Mouse (Mus musculus) colon, adult 2 months (tissue): ENCODE data around the gene Actl9. TPM values are rescaled to one million over a fixed set of nuclear protein-coding genes. Genes with fewer than 3 reads are reported as not detected.

Source experiments
- polyA plus RNA-seq: library from polyadenylated mRNA; depleted of rRNA; stranded (reverse); fragments of >200 nt; gene quantifications from 2 replicates; pipeline ENCODE4 v1.2.3, GENCODE M21; 2012; rRNA removed

Actl9 gene
- 0.08 and 0.31 TPM in 2 replicates for polyA plus RNA-seq

GRCm38 (mm10) chr17:33432019-33432946 is at the start of gene Actl9:
Gene Actl9 (plus strand): TSS chr17:33432896.

GRCm38 (mm10) chr17:33394182-33395034 is 38.3 kb upstream of the Actl9 start, which contains the start of gene Zfp101:
Gene Zfp101 (minus strand): TSS chr17:33394641.

Other genes starting within 250 kb of the Actl9 start
- gene Olfr239, start 241.6 kb upstream of the Actl9 start, polyA plus RNA-seq, result not detected in 2 replicates
- not detected in 2 replicates for gene Olfr1564, start 211.2 kb upstream of the Actl9 start, polyA plus RNA-seq
- gene Zfp955a, start 177.8 kb upstream of the Actl9 start, polyA plus RNA-seq, result 0.31 and 0.44 TPM in 2 replicates
- not detected in 2 replicates for gene Olfr63, start 168.2 kb upstream of the Actl9 start, polyA plus RNA-seq
- gene Zfp955b, start 143.4 kb upstream of the Actl9 start, polyA plus RNA-seq, result 0.80 and 0.95 TPM in 2 replicates
- 0.41 and 0.93 TPM in 2 replicates for gene Zfp81, start 74.0 kb upstream of the Actl9 start, polyA plus RNA-seq
- gene Zfp101, start 38.3 kb upstream of the Actl9 start, polyA plus RNA-seq, result 0.78 and 0.81 TPM in 2 replicates
- gene Adamts10, start 91.3 kb downstream of the Actl9 start, polyA plus RNA-seq, result 44.4 and 46.9 TPM in 2 replicates
- gene Myo1f, start 122.8 kb downstream of the Actl9 start, polyA plus RNA-seq, result 2.5 and 4.5 TPM in 2 replicates
- 52.2 and 68.0 TPM in 2 replicates for gene Zfp414, start 196.2 kb downstream of the Actl9 start, polyA plus RNA-seq
- gene Pram1, start 205.2 kb downstream of the Actl9 start, polyA plus RNA-seq, result not detected in 2 replicates